Mouse (Mus musculus) bone marrow, adult 2 months (tissue): Measurements from ENCODE around the gene Rfesd.
A peak's percentile ranks its signal among the peaks of the same experiment; 100 is the strongest.

Experiments
- CTCF ChIP-seq: fragments of 200-500 bp; IDR thresholded peaks from 2 replicates; pipeline ENCODE4 v1.5.1; 2011; ENCODE audit warnings: low read length, control low read depth; ENCODE audit not compliant: control insufficient read depth, insufficient read depth
- POLR2A ChIP-seq: fragments of 200-500 bp; IDR thresholded peaks from 2 replicates; pipeline ENCODE4 v1.6.1; 2011; ENCODE audit warnings: low read depth, mild to moderate bottlenecking, control low read depth, low read length, borderline replicate concordance; ENCODE audit not compliant: control insufficient read depth

GRCm38 (mm10) chr13:76055391-76056232 lies 37.1 kb upstream of the Rfesd start:
- TF ChIP-seq POLR2A (peak; percentile 10; the same call in 1 of the 2 replicates), CTCF (no peak)
